Mouse (Mus musculus) midbrain, embryonic 15.5 days (tissue): ENCODE measurements around the gene Slc22a15. TPM values are rescaled to one million over a fixed set of nuclear protein-coding genes. Genes with fewer than 3 reads are reported as not detected.

Source experiments
- ATAC-seq: fragments of 200-750 bp; cut with Nextera tagmentation; replicated peaks from 2 replicates; pipeline ENCODE4 v1.8.0; 2017; ENCODE audit warnings: moderate TSS enrichment
- H3K27ac ChIP-seq: fragments of 300-500 bp; sonication (generic); 2 replicates; pipeline ENCODE4 v1.5.1; 2015; ENCODE audit warnings: mild to moderate bottlenecking, inconsistent platforms
- H3K27me3 ChIP-seq: fragments of 300-500 bp; sonication (generic); replicated peaks from 2 replicates; pipeline ENCODE4 v1.6.1; 2015; ENCODE audit warnings: inconsistent platforms
- H3K36me3 ChIP-seq: fragments of 300-500 bp; sonication (generic); replicated peaks from 2 replicates; pipeline ENCODE4 v1.6.1; 2015; ENCODE audit warnings: inconsistent platforms
- H3K4me1 ChIP-seq: fragments of 300-500 bp; sonication (generic); 2 replicates; pipeline ENCODE4 v1.6.1; 2015; ENCODE audit warnings: inconsistent platforms
- H3K4me2 ChIP-seq: fragments of 300-500 bp; sonication (generic); 2 replicates; pipeline ENCODE4 v1.6.1; 2015; ENCODE audit warnings: inconsistent platforms, mild to moderate bottlenecking, moderate library complexity
- H3K4me3 ChIP-seq: fragments of 300-500 bp; sonication (generic); 2 replicates; pipeline ENCODE4 v1.5.1; 2015; ENCODE audit warnings: mild to moderate bottlenecking, inconsistent platforms
- H3K9ac ChIP-seq: fragments of 300-500 bp; sonication (generic); 2 replicates; pipeline ENCODE4 v1.6.1; 2015; ENCODE audit warnings: mild to moderate bottlenecking, inconsistent platforms
- H3K9me3 ChIP-seq: fragments of 300-500 bp; sonication (generic); 2 replicates; pipeline ENCODE4 v1.6.1; 2016; ENCODE audit warnings: inconsistent platforms
- WGBS: fragments of 180-500 bp; shearing (Covaris S2); methylation state at CpG from one replicate; pipeline ENCODE4 v1.1.7; 2015; ENCODE audit warnings: mixed read lengths; 5-methylcytosine and 5-hydroxymethylcytosine counted together
- polyA plus RNA-seq: library from polyadenylated mRNA; unstranded; fragments of >200 nt; fragmentation: Nextera tagmentation; extraction: Ambion mirVana; gene quantifications from 2 replicates; pipeline ENCODE4 v1.2.1, GENCODE M21; 2015

The Slc22a15 gene
- polyA plus RNA-seq, 1 experiment from 2014 or later: 7.6 TPM

- no peaks in the 10 kb centered on the region for H3K9me3 ChIP-seq
- no peak overlapping the region for H3K4me2 ChIP-seq
- no peak overlapping the region for H3K27ac ChIP-seq
- no peak for ATAC-seq
- no peaks in the 10 kb centered on the region for H3K27me3 ChIP-seq
- H3K9ac ChIP-seq: no peak overlapping the region
- H3K4me3 ChIP-seq: no peak overlapping the region
- 88% methylated on average over 3 of the region's 3 CpGs for WGBS
- no peaks in the 10 kb centered on the region for H3K36me3 ChIP-seq
- H3K4me1 ChIP-seq: no peaks in the 10 kb centered on the region
Observed at GRCm38 (mm10) chr3:101939865-101940264, 15.6 kb upstream of the Slc22a15 start.

- Histone ChIP-seq H3K4me1 (no peaks in the 10 kb centered on the region), H3K4me3 (no peak overlapping the region), H3K36me3 (no peaks in the 10 kb centered on the region), H3K9ac (no peak overlapping the region), H3K9me3 (no peaks in the 10 kb centered on the region), H3K27me3 (no peaks in the 10 kb centered on the region), H3K4me2 (no peak overlapping the region), H3K27ac (no peak overlapping the region)
- 77% methylated on average over 7 of the region's 7 CpGs for WGBS
- no peak for ATAC-seq
Observed at GRCm38 (mm10) chr3:101939152-101939551, 14.9 kb upstream of the Slc22a15 start.

GRCm38 (mm10) chr3:101936369-101936768 lies 12.1 kb upstream of the Slc22a15 start:
- H3K4me2 ChIP-seq: no peak overlapping the region
- H3K36me3 ChIP-seq: no peaks in the 10 kb centered on the region
- no peak for ATAC-seq
- no peaks in the 10 kb centered on the region for H3K4me1 ChIP-seq
- no peak overlapping the region for H3K9ac ChIP-seq
- WGBS: 55% methylated on average over 3 of the region's 3 CpGs
- H3K27me3 ChIP-seq: no peaks in the 10 kb centered on the region
- H3K4me3 ChIP-seq: no peak overlapping the region
- H3K9me3 ChIP-seq: no peaks in the 10 kb centered on the region
- H3K27ac ChIP-seq: no peak overlapping the region

- no peak overlapping the region for H3K9ac ChIP-seq
- no peak for ATAC-seq
- H3K36me3 ChIP-seq: no peaks in the 10 kb centered on the region
Observed at GRCm38 (mm10) chr3:101933820-101934219, 9.6 kb upstream of the Slc22a15 start.

GRCm38 (mm10) chr3:101929105-101929876 lies 5.0 kb upstream of the Slc22a15 start:
- H3K9ac ChIP-seq: no peak overlapping the region
- 41% methylated on average over 4 of the region's 4 CpGs for WGBS
- H3K27me3 ChIP-seq: no peaks in the 10 kb centered on the region
- no peak overlapping the region for H3K4me3 ChIP-seq
- no peaks in the 10 kb centered on the region for H3K9me3 ChIP-seq
- ATAC-seq: peak; percentile 35
- no peak overlapping the region for H3K4me2 ChIP-seq
- peaks cover 20% of the 10 kb centered on the region for H3K4me1 ChIP-seq
- no peak overlapping the region for H3K27ac ChIP-seq
- H3K36me3 ChIP-seq: no peaks in the 10 kb centered on the region

More at GRCm38 (mm10) chr3:101933820-101934219, 9.6 kb upstream of the Slc22a15 start:
- H3K4me1 ChIP-seq: peaks cover 5% of the 10 kb centered on the region; the same call in 1 of the 2 replicates
- H3K4me2 ChIP-seq: no peak overlapping the region
- H3K9me3 ChIP-seq: no peaks in the 10 kb centered on the region
- no peaks in the 10 kb centered on the region for H3K27me3 ChIP-seq
- no peak overlapping the region for H3K27ac ChIP-seq
- WGBS: 90% methylated on average over 2 of the region's 2 CpGs
- no peak overlapping the region for H3K4me3 ChIP-seq

- H3K4me2 ChIP-seq: no peak overlapping the region
- ATAC-seq: no peak
- H3K27ac ChIP-seq: no peak overlapping the region
- no peaks in the 10 kb centered on the region for H3K27me3 ChIP-seq
- H3K4me1 ChIP-seq: peaks cover 37% of the 10 kb centered on the region
- no peak overlapping the region for H3K9ac ChIP-seq
- no peaks in the 10 kb centered on the region for H3K9me3 ChIP-seq
- H3K4me3 ChIP-seq: no peak overlapping the region
- H3K36me3 ChIP-seq: no peaks in the 10 kb centered on the region
Observed at GRCm38 (mm10) chr3:101926636-101927035, 2.4 kb upstream of the Slc22a15 start.

- Histone ChIP-seq H3K4me2 (peak overlapping the region; percentile 68; the same call in 1 of the 2 replicates), H3K4me1 (peaks cover 37% of the 10 kb centered on the region), H3K4me3 (no peak overlapping the region), H3K27me3 (no peaks in the 10 kb centered on the region), H3K27ac (peak overlapping the region; percentile 51), H3K9ac (no peak overlapping the region), H3K9me3 (no peaks in the 10 kb centered on the region), H3K36me3 (no peaks in the 10 kb centered on the region)
- no peak for ATAC-seq
- 78% methylated on average over 1 of the region's 1 CpGs for WGBS
Observed at GRCm38 (mm10) chr3:101925663-101926062, 1.4 kb upstream of the Slc22a15 start.

- Histone ChIP-seq H3K4me1 (peaks cover 36% of the 10 kb centered on the region), H3K4me3 (peak overlapping the region; percentile 80; the same call in 1 of the 2 replicates), H3K36me3 (no peaks in the 10 kb centered on the region)
Observed at GRCm38 (mm10) chr3:101922366-101922765, 1.9 kb downstream of the Slc22a15 start.

GRCm38 (mm10) chr3:101918526-101918925 lies 5.7 kb downstream of the Slc22a15 start:
- H3K4me3 ChIP-seq: no peak overlapping the region
- WGBS: 96% methylated on average over 3 of the region's 3 CpGs
- no peak overlapping the region for H3K27ac ChIP-seq
- no peak overlapping the region for H3K4me2 ChIP-seq
- ATAC-seq: no peak
- no peaks in the 10 kb centered on the region for H3K36me3 ChIP-seq
- H3K27me3 ChIP-seq: no peaks in the 10 kb centered on the region
- H3K9ac ChIP-seq: no peak overlapping the region
- no peaks in the 10 kb centered on the region for H3K9me3 ChIP-seq
- peaks cover 19% of the 10 kb centered on the region for H3K4me1 ChIP-seq

More at GRCm38 (mm10) chr3:101922366-101922765, 1.9 kb downstream of the Slc22a15 start:
- Histone ChIP-seq H3K9me3 (no peaks in the 10 kb centered on the region), H3K27me3 (no peaks in the 10 kb centered on the region), H3K27ac (no peak overlapping the region), H3K4me2 (peak overlapping the region; percentile 68), H3K9ac (no peak overlapping the region)
- no peak for ATAC-seq
- 90% methylated on average over 7 of the region's 7 CpGs for WGBS

GRCm38 (mm10) chr3:101917665-101918064 lies 6.6 kb downstream of the Slc22a15 start:
- Histone ChIP-seq H3K36me3 (no peaks in the 10 kb centered on the region), H3K4me3 (no peak overlapping the region), H3K27me3 (no peaks in the 10 kb centered on the region), H3K4me2 (no peak overlapping the region), H3K9ac (no peak overlapping the region), H3K4me1 (peaks cover 11% of the 10 kb centered on the region), H3K27ac (0 out of 2 replicates have a peak overlapping the region, but pooled peaks have one; percentile 25), H3K9me3 (no peaks in the 10 kb centered on the region)
- 29% methylated on average over 3 of the region's 3 CpGs for WGBS
- peak; percentile 51; the same call in 1 of the 2 replicates for ATAC-seq

GRCm38 (mm10) chr3:101916525-101916924 lies 7.7 kb downstream of the Slc22a15 start:
- H3K4me2 ChIP-seq: no peak overlapping the region
- 69% methylated on average over 5 of the region's 5 CpGs for WGBS
- H3K27me3 ChIP-seq: no peaks in the 10 kb centered on the region
- ATAC-seq: no peak
- H3K4me1 ChIP-seq: 0 out of 2 replicates have a peak, but pooled peaks cover 3% of the 10 kb centered on the region
- no peak overlapping the region for H3K4me3 ChIP-seq
- H3K27ac ChIP-seq: no peak overlapping the region
- no peaks in the 10 kb centered on the region for H3K36me3 ChIP-seq
- H3K9ac ChIP-seq: no peak overlapping the region
- no peaks in the 10 kb centered on the region for H3K9me3 ChIP-seq

GRCm38 (mm10) chr3:101915048-101915801 lies 9.0 kb downstream of the Slc22a15 start:
- Histone ChIP-seq H3K9me3 (no peaks in the 10 kb centered on the region), H3K27ac (no peak overlapping the region), H3K4me1 (0 out of 2 replicates have a peak, but pooled peaks cover 3% of the 10 kb centered on the region), H3K4me3 (no peak overlapping the region), H3K36me3 (no peaks in the 10 kb centered on the region), H3K4me2 (no peak overlapping the region), H3K27me3 (no peaks in the 10 kb centered on the region), H3K9ac (no peak overlapping the region)
- ATAC-seq: no peak
- WGBS: 85% methylated on average over 14 of the region's 14 CpGs
